Mouse (Mus musculus): Measurements from ENCODE around the gene Tmem255a.

Tmem255a gene

GRCm38 (mm10) chrX:38166064-38166463 lies 86.2 kb downstream of the Tmem255a start:
- DNase-seq (ENCODE audit: low spot score), result no peak

- DNase-seq (ENCODE audit: low spot score), result no peak
Measured at GRCm38 (mm10) chrX:38165315-38165714, 86.9 kb downstream of the Tmem255a start.

- no peak for DNase-seq (ENCODE audit: low spot score)
Measured at GRCm38 (mm10) chrX:38159097-38159496, 93.1 kb downstream of the Tmem255a start.
